Mouse (Mus musculus) heart, postnatal 0 days (tissue): ENCODE measurements around the gene Ypel4. TPM values are rescaled to one million over a fixed set of nuclear protein-coding genes. Genes with fewer than 3 reads are reported as not detected.
A peak's percentile ranks its signal among the peaks of the same experiment; 100 is the strongest.

Experiments used
- ATAC-seq: fragments of 200-750 bp; cut with Nextera tagmentation; 2 replicates; pipeline ENCODE4 v1.8.0; 2017; ENCODE audit warnings: low read depth, moderate number of reproducible peaks, moderate library complexity; ENCODE audit not compliant: insufficient read depth
- DNase-seq: peaks from one replicate; pipeline ENCODE4 v3.0.0-alpha.2; 2016; ENCODE audit warnings: low spot score
- H3K27ac ChIP-seq: fragments of 300-500 bp; sonication (generic); 2 replicates; pipeline ENCODE4 v1.5.1; 2014; ENCODE audit warnings: low read depth, mild to moderate bottlenecking
- H3K27me3 ChIP-seq: fragments of 300-500 bp; sonication (generic); 2 replicates; pipeline ENCODE4 v1.6.1; 2014; ENCODE audit warnings: low read length, mixed read lengths; ENCODE audit not compliant: control insufficient read depth, insufficient read depth
- H3K36me3 ChIP-seq: fragments of 300-500 bp; sonication (generic); replicated peaks from 2 replicates; pipeline ENCODE4 v1.6.1; 2014; ENCODE audit warnings: low read length, mixed read lengths; ENCODE audit not compliant: control insufficient read depth, insufficient read depth
- H3K4me1 ChIP-seq: fragments of 300-500 bp; sonication (generic); 2 replicates; pipeline ENCODE4 v1.6.1; 2014; ENCODE audit warnings: antibody characterized with exemption; ENCODE audit not compliant: control insufficient read depth, insufficient read depth
- H3K4me2 ChIP-seq: fragments of 300-500 bp; sonication (generic); 2 replicates; pipeline ENCODE4 v1.6.1; 2014; ENCODE audit warnings: low read depth, mild to moderate bottlenecking, low read length, moderate library complexity
- H3K4me3 ChIP-seq: fragments of 300-500 bp; sonication (generic); 2 replicates; pipeline ENCODE4 v1.5.1; 2014; ENCODE audit warnings: low read depth, low read length
- H3K9ac ChIP-seq: fragments of 300-500 bp; sonication (generic); replicated peaks from 2 replicates; pipeline ENCODE4 v1.6.1; 2014; ENCODE audit warnings: low read depth, low read length, mixed read lengths
- H3K9me3 ChIP-seq: fragments of 300-500 bp; sonication (generic); replicated peaks from 2 replicates; pipeline ENCODE4 v1.6.1; 2016; ENCODE audit warnings: low read length; ENCODE audit not compliant: control insufficient read depth
- CTCF ChIP-seq: IDR thresholded peaks from 2 replicates; pipeline ENCODE4 v1.5.1; 2016; ENCODE audit warnings: antibody characterized with exemption, control low read depth, low read depth
- EP300 ChIP-seq: IDR thresholded peaks from 2 replicates; pipeline ENCODE4 v1.6.1; 2016; ENCODE audit warnings: antibody characterized with exemption, low read depth
- WGBS: fragments of 180-500 bp; shearing (Covaris S2); extraction: QIAGEN DNeasy Blood & Tissue Kit; methylation state at CpG from one replicate; pipeline ENCODE4 v1.1.7; 2014; 5-methylcytosine and 5-hydroxymethylcytosine counted together
- polyA plus RNA-seq: library from polyadenylated mRNA; unstranded; fragments of >200 nt; fragmentation: Nextera tagmentation; extraction: Ambion mirVana; gene quantifications from 2 replicates; pipeline ENCODE4 v1.2.1, GENCODE M21; 2015
- total RNA-seq: library from RNA; depleted of rRNA; stranded (reverse); fragments of >200 nt; gene quantifications from 2 replicates; pipeline ENCODE4 v1.2.3, GENCODE M21; 2014; ENCODE audit warnings: low replicate concordance

Gene Ypel4
- total and polyA plus RNA-seq, 2 experiments from 2014 or later: 1.1 TPM; not detected in 1

DNA sequence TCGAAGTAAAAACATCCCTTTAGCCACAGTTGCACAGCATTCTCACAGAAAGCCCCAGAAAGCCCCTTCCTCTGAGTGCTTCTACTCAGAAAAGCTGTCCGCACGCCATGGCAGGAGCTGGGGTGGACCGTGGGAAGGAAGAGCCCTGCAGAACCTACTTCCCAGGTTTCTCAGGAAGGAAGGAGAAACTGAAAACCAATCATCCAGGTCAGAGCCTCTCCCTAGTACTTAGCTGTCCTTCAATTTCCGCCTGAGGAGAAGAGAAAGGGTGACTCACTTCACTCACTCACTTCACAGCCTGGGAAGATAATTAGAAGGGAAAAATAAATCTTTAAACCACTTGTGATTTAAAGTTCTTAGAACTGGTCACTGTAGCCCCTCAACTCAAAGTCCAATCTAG lies 29.5 kb upstream of the Ypel4 start:
- Histone ChIP-seq H3K36me3 (peaks cover 43% of the 10 kb centered on the region), H3K4me1 (no peaks in the 10 kb centered on the region), H3K27me3 (no peaks in the 10 kb centered on the region), H3K9ac (no peak overlapping the region), H3K4me2 (no peak overlapping the region), H3K27ac (no peak overlapping the region), H3K9me3 (no peaks in the 10 kb centered on the region), H3K4me3 (no peak overlapping the region)
- 63% methylated on average over 5 of the region's 5 CpGs for WGBS
- DNase-seq (no peak), ATAC-seq (no peak)
- TF ChIP-seq EP300 (no peak), CTCF (no peak)

DNA sequence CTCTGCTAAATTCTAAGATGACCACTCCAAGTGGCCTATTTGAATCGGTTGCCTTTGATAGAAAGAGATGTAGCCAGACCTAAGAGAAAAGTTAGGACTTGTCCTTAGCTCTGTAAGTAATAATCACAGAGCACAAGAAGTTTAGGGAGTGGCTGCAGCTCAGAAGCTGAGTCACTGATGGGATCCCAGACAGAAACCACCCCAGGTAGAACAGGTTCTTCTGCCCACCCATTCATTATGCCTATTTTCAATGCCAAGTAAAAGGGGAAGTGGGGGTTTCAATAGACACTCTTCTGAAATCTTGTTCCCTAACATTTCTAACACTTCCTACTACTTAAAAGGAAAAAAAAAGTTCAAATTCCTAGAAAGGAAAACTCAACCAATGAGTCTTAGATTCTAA lies 28.6 kb upstream of the Ypel4 start:
- Histone ChIP-seq H3K27ac (no peak overlapping the region), H3K4me3 (no peak overlapping the region), H3K36me3 (peaks cover 50% of the 10 kb centered on the region), H3K4me2 (no peak overlapping the region), H3K9ac (no peak overlapping the region), H3K27me3 (no peaks in the 10 kb centered on the region), H3K4me1 (no peaks in the 10 kb centered on the region), H3K9me3 (no peaks in the 10 kb centered on the region)
- WGBS: 94% methylated on average over 1 of the region's 1 CpGs
- DNase-seq: no peak
- no peak for ATAC-seq
- no peak for TF ChIP-seq EP300
- TF ChIP-seq CTCF: no peak

DNA sequence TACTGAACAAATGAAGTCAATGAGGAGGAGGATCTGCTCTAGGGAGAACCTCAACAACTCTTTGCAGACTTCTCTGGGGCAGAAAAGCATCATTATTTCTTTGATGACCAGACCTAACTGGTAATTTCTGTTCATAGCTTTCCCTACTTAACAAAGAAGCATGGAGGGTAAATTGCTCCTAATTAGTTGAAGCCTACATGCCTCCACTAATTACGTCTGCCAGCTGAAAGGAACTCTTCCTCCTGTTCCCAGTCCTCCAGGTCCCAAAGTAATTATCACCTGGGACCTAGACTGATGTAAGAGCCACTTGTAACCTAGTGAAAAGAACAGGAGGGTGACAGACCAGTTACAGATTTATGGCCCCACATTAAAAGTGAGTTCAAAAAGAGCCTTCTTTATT lies 26.3 kb upstream of the Ypel4 start:
- Histone ChIP-seq H3K4me1 (no peaks in the 10 kb centered on the region), H3K4me2 (no peak overlapping the region), H3K9me3 (no peaks in the 10 kb centered on the region), H3K36me3 (peaks cover 52% of the 10 kb centered on the region), H3K27me3 (no peaks in the 10 kb centered on the region), H3K4me3 (no peak overlapping the region), H3K9ac (no peak overlapping the region), H3K27ac (no peak overlapping the region)
- WGBS: 66% methylated on average over 1 of the region's 1 CpGs
- no peak for TF ChIP-seq EP300
- no peak for TF ChIP-seq CTCF
- DNase-seq (no peak), ATAC-seq (no peak)

DNA sequence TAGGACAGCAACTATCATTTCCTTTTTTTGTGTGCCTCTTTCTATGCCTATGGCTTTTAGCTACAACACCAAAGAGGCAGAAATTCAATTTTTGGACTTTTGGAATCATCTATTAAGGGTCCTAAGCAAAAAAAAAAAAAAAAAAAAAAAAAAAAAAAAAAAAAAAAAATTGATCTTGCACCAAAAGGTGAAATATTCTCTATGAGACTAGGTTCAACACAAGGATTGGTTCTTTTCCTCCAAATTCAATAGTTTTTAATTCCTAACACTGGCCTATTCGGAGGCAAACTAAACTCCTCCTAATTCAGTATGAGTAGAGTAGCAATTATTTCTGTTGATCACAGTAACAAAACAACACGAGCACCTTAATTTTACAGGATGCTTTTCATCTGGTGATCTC lies 22.0 kb upstream of the Ypel4 start:
- TF ChIP-seq EP300: no peak
- TF ChIP-seq CTCF: no peak
- 91% methylated on average over 2 of the region's 2 CpGs for WGBS
- Histone ChIP-seq H3K9me3 (no peaks in the 10 kb centered on the region), H3K27me3 (no peaks in the 10 kb centered on the region), H3K4me2 (no peak overlapping the region), H3K27ac (no peak overlapping the region), H3K36me3 (peaks cover 31% of the 10 kb centered on the region), H3K9ac (no peak overlapping the region), H3K4me1 (peaks cover 9% of the 10 kb centered on the region), H3K4me3 (no peak overlapping the region)
- DNase-seq (no peak), ATAC-seq (no peak)

DNA sequence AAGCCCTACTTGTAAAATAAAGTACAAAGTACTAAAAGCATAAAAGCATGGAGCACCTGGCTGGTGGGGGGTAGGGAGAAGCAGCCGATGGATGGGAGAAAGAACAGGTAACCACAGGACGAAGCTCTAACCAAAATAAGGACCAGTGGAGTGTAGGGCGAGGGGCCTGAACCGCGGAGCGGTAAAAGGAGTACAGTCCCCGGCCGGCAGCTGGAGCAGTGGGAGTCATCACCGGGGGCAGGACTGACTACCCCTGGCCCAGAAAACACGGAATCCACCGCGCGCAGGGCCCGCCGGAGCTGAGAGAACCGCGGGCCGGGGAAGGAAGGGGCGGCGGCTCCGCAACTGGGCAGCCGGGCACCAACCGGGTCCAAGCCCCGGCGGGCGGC lies 19.4 kb upstream of the Ypel4 start:
- WGBS: under 1% methylated on average over 19 of the region's 26 CpGs
- peak; percentile 20 for DNase-seq
- H3K4me1 ChIP-seq: peaks cover 16% of the 10 kb centered on the region
- peak overlapping the region; percentile 97 for H3K27ac ChIP-seq
- H3K9me3 ChIP-seq: no peaks in the 10 kb centered on the region
- peaks cover 16% of the 10 kb centered on the region for H3K36me3 ChIP-seq
- peak overlapping the region; percentile 94 for H3K4me3 ChIP-seq
- TF ChIP-seq EP300: no peak
- TF ChIP-seq CTCF: no peak
- H3K9ac ChIP-seq: peak overlapping the region; percentile 87
- peak overlapping the region; percentile 81 for H3K4me2 ChIP-seq
- ATAC-seq: peak; percentile 2; the same call in 1 of the 2 replicates
- H3K27me3 ChIP-seq: no peaks in the 10 kb centered on the region

DNA sequence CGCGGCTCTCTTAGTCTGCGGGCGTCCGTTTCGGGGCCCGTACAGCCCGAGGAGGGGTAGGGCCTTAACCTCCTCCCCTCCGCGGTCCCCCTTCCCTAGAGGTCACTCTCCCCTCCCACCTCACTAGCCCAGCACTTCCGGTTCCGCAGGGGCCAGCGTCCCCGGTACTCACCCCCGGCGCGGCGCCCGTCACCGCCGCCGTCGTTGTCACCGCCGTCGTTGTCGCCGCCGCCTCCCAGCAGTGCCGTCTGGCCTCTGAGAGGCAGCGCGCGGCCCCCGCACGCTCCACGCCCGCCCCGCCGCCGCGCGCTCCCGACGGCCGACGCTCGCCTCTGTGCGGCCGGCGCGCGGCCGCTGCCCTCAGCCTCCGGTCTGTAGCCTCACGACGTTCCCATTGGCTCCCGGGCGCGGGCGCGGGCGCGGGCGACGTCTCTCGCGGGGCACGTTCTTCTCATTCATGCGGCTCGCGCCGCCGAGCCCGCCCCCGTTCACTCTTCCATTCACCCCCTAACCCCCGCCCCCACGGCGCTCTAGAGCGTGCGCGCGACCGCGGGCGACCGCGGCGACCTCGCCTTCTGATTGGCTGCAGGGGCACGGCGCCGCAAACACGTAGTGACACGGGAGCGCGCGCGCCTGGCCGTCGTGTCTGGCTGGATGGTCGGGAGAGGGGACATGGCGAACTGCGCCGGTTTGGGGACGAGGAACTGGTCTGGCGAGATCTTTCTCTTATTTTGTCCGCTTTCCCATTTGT lies 18.9 kb upstream of the Ypel4 start, which contains the start of gene Zdhhc5:
TSS of gene Zdhhc5 (minus strand) at position 370 of the 751 bp plus-strand sequence.
- peak within 1 kb of the TSS; percentile 94 for H3K4me3 ChIP-seq
- H3K27me3 ChIP-seq: no peaks in the 10 kb centered on the region
- H3K4me2 ChIP-seq: peak within 1 kb of the TSS; percentile 85
- peak within 1 kb of the TSS; percentile 87 for H3K9ac ChIP-seq
- H3K36me3 ChIP-seq: peaks cover 10% of the 10 kb centered on the region
- no peaks in the 10 kb centered on the region for H3K9me3 ChIP-seq
- WGBS: under 1% methylated on average over 89 of the region's 107 CpGs
- peak within 1 kb of the TSS; percentile 97 for H3K27ac ChIP-seq
- TF ChIP-seq CTCF (no peak), EP300 (0 out of 2 replicates have a peak, but pooled peaks have one; percentile 39)
- peaks cover 16% of the 10 kb centered on the region for H3K4me1 ChIP-seq
- ATAC-seq (peak; percentile 94), DNase-seq (peak; percentile 98)
